Mouse (Mus musculus) A20 (cell line): ENCODE results near the gene Anapc15-ps.

Experiments
- DNase-seq: peaks from one replicate; pipeline ENCODE4 v3.0.0-alpha.2; 2011; ENCODE audit warnings: low read depth, low spot score

Anapc15-ps gene

DNA sequence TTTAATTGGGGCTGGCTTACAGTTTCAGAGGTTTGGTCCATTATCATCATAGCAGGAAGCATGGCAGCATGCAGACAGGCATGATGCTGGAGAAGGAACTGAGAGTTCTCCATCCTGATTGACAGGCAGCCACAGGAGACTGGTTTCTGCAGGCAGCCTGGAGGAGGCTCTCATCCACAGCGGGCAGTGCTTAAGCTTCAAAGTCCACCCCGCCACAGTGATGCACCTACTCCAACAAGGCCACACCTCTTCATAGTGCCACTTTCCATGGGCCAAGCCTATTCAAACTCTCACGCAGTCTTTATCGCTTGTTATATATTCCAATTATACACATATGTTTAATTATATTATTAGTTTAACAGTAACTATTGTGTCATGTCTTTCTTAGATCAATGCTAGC is 18.1 kb upstream of the Anapc15-ps start:
- no peak for DNase-seq

DNA sequence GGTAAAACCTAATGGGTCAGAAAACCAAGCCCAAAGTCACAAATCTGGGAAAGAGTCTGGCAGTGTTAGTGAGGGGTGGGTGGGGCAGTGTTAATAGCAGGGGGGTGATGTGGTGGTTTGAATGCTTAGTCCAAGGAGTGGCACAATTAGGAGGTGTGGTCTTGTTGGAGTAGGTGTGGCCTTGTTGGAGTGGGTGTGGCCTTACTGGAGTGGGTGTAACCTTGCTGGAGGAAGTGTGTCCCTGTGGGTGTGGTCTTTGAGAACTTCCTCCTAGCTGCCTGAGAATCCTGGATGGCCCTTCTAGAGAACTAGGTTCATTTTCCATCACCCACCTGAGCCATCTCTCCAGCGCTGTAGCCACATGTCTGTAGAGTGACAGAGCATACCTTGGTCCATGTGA is 16.6 kb upstream of the Anapc15-ps start:
- DNase-seq, result peak; percentile 16

DNA sequence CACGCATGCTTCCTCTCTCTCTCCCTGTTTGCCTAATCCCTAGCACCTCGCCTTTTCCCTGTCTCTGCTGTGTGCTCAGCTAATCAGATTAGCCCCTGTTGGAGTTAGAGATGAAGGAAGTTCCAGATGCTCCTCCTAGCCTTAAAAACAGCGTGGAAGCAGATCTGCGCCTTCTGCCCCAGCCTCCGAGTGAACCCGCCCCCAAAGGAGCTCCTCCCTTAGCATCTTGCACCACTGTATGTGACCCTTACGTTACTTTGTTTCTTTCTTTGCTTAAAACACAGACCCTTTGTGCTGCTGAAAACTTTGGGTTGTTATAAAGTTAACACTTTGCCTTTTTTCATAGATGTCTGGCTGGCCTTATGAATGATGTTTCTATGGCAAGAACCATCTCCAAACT is 15.8 kb upstream of the Anapc15-ps start:
- no peak for DNase-seq

DNA sequence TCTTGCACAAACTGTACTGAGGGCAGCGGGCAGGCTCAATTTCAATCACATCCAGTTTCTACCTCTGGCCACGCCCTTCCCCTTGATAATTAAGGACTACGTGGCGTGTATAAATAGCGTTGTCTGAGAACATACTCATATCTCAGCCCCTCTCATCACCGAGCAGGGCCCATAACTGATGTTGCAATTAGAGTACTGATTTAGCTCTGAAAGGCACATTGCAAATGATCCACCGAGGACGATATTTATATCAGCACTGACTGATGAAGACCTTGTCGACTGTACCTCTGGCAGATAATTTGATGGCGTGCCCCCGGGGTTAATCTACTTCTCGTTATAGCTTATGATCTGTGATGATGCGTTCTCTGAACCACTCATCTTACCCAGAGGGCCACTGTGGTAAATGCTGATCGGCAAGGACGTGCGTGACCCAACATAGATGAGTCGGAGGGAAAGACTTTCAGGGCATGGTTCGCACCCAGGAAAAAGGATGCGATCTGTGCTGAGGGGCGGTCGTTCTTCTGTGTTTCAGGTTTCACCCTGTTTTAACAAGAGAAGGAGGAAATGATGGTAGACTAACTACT is 14.4 kb upstream of the Anapc15-ps start:
- no peak for DNase-seq

DNA sequence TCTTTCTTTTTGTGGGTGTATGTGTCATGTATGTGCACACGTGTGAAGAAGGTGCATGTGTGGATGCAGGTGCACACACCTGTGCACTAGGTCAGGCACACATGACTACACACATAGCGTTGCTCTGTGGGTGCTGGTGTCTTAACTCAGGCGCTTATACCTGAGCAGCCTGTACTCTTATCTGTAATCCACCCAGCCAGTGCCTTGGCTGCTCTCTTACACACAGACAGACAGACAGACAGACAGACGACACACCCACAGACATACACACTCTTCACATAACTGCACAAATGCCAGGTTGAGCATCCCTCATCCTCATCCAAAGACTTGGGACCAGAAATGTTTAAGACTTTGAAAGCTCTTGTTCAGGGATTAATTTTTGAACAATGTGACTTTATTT is 12.8 kb upstream of the Anapc15-ps start:
- no peak for DNase-seq

DNA sequence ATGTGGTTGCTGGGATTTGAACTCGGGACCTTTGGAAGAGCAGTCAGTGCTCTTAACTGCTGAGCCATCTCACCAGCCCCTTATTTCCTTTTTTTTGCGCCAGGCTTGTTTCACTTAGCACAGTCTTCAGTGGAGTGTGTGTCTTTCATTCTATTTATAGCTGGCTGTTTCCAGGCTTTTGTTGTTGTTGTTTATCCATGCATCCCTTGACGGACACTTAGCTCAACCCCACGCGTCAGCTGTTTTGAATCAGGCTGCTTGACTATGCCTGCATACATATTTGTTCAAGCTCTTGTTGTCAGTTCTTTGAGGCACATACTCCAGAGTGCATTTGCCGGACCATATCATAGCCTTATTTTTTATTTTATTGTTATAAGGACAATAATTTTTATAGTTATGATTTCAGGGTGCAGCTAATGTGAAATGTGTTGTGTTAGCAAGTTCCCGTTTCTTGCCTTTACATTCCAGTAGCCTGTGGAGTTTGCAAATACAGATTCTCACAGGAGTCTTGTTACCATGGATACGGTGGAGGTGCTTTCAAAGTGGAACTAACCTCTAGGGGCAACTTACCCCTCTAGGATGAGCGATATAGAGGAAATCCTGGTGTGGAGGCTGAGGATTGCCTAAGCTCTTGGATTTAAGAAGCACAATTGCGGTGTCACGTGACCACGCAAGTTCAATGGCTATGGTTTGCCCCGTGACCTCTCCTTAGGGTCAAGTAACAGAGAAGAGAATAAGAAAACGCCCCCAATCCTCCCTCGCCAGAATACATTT is 11.7 kb upstream of the Anapc15-ps start:
- no peak for DNase-seq

DNA sequence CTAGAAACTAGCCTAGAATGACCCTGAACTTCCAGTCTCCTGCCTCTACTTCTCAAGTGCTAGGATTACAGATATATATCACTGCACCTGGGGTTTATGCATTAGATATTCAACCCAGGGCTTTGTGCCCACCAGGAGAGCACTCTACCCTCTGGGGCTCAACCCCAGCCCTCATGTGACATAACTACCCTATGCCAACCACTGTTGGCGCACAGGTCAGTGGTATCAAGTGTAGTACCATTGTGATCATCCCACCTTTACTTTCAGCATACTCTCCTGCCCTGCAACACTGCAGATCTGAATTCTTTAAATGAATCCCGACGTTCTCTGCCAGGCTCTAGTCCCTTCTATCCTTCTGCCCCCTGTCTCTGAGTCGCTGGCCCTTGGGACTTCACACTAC is 11.0 kb upstream of the Anapc15-ps start:
- DNase-seq, result no peak

DNA sequence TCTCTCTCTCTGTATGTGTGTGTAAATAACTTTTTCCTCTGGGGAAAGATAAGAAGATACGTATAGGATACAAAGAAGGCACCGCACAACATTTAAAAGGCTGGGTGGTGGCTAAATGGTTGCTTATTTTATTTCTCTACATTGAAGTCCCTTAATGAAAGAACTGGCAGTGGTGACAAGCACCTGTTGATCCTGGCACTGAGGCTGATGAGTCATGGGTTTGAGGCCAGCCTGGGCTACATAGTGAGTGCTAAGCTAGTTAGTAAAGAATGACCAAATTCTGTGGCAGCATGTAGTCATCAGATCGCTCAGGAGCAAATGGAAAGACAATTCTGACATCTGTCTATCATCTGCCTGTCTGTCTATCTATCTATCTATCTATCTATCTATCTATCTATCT is 10.5 kb upstream of the Anapc15-ps start:
- DNase-seq, result no peak

DNA sequence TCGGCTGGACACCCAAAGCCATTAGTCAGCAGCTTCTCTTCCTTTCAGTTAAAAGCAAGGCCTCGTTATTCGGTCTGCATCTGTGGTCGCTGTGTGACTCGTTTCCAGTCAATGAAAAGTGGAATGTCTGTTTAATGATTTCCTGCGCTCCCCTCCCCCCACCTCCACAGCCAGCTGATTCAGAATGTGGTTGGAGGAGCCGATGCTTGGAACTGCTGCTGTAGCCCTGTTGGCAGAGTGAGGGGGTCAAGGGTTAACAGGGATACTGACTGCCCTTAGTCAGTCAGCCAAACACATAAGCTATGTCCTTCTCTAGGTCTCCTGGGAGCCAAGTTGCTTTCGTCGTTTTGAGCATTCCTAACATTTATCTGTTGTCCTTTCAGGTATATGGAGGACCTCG is 9.7 kb upstream of the Anapc15-ps start:
- no peak for DNase-seq

DNA sequence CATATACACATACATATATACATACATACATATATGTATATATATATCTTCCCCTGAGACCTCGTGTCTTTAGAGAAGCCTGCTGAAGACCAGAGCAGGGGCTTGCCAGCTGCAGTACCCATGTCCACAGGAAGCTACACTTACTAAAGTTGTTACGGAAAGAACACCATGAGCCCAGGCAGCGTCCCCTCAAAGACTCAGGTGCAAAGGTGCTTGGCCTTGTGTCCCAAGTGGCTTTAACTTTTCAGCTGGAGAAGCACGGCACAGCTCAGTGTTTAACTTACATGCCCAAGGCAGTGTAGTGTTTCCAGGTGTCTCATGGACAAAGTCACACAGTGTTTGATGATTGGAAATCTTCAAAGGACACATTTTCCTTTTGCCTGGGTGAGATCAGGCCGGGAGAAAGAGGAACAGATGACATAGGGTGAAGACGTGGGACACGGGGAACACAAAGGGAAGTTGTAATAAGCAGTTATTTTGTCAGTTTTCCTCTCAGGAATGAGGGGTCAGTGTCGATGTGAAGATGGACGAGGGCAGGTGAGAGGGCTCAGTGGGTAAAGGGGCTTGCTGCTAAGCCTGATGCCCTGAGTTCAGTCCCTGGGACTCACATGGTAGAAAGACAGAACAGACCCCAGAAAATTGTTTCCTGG is 9.0 kb upstream of the Anapc15-ps start:
- no peak for DNase-seq

DNA sequence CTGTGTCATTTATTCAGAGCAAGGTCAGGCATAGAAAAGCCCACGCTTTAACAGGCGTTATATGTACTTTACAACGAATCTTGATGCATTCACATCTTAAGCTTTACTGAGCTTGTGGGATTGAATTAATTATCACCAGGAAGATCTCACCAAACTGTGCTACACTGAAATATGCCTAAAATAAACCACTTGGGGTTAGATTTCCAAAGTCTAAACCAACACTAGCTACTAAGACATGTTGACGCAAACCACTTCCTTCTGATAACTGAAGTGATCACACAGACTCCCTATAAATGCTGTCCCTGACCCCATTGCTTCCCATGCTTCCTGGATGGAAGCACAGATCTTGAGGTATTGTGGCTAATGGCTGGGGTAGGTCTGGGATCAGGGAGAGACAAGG is 8.2 kb upstream of the Anapc15-ps start:
- no peak for DNase-seq

DNA sequence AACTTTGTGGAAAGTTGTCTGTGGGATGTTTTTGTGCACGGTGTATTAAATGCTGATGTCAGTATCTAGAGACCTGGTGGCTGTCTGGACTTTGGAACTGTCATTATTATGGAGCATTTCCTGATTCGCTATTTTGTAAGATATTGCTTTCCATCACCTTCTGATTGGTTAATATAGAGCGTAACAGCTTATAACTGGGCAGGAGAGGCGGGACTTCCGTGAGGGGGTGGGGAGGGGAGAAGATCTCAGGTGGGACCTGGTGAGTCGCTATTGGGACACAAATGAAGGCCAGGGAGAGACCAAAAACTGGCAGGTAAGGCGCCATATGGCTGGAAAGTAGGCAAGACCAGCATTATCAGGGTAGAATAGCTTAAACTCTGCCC is 7.8 kb upstream of the Anapc15-ps start:
- no peak for DNase-seq

DNA sequence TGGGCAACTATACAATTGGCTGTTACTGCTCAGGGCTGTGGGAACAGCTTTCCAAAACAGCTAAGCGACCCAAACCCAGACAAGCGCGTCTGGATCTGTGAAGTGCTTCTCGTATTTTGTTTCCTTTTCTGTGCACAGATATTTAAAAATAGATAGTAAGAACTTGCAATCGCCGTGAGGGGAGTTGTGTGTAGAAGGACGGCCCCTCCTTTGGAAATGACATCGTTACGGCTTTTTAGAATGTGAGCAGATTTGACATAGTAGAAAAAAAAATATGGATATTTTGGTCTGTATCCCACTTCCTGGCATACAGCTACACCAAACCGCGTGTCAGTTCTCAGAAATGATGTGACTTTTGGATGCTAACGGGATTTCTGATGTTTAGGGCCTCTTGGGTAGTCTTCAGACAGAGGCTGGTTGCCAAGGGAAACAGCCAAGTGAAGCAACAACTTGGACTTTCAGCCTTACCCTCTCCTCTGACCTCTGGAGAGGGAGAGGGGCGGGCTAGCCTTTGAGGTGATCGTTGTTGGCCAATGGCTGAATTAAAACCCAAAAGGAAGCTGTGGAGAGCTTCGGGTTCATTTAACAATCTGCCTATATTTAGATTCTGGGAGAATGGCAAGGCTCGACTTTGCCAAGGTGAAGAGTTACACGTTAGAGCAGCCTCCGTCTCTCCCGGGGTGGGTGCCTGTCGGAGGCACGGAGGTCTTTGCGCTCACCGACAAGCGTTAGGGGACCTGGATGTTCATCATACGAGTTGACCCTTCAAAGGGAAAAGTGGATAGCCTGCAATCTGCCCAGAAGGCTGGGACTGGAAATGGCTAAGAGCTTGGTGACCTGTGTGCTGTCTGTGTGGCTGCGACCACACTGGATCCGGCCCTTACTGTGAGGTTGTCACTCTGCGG is 7.2 kb upstream of the Anapc15-ps start:
- DNase-seq, result no peak

DNA sequence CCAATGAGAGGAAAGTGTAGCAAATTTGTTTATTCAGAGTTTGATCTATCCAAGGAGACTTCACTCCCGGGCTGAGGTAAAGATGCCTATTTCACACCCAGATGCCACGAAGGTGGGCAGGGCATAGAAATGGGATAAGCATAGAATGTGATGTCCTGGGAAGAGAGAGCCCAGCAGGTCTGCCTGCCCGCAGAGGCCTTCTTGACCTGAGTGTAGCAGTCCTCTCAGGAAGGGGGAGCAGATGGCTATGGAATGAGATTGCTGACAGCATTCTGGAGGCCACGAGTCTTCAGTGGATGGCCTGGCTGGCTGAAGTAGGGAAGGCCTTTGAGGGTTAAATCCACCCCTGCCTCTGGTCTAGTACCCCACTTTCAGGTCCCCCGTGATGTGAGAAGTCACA is 5.9 kb upstream of the Anapc15-ps start:
- no peak for DNase-seq

DNA sequence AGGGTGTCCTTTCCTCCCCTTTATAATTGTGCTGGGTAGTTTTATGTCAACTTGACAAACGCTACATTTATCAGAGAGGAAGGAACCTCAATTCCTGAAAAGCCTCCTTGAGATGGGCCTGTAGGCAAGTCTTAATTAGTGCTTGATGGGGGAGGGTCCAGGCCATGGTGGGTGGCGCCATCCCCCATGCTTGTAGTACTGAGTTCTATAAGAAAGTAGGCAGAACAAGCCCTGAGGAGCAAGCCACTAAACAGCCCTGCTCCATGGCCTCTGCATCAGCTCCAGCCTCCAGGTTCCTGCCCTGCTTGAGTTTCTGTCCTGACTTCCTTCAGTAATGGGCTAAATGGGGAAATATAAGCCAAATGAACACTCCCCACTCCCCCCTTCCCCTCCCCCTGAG is 5.4 kb upstream of the Anapc15-ps start:
- DNase-seq, result no peak

DNA sequence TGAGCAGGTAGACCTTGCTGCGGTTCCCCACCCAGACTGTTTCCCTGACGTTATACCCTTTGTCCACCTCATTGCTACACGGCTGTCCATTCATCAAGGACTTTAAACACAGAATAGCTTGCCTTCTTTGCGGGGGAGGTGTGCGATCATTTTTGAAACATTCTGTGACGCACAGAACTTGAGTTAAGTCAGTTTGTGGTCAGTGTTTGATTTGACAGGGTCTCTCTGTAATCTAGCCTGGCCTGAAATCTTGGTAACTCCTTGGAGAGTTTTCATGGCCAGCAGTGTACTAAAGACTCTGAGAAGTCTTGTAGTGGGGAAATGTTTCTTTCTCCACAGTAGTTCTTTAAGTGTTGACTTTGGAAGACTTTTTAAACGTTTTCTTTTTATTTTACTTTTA is 5.0 kb upstream of the Anapc15-ps start:
- DNase-seq, result no peak

DNA sequence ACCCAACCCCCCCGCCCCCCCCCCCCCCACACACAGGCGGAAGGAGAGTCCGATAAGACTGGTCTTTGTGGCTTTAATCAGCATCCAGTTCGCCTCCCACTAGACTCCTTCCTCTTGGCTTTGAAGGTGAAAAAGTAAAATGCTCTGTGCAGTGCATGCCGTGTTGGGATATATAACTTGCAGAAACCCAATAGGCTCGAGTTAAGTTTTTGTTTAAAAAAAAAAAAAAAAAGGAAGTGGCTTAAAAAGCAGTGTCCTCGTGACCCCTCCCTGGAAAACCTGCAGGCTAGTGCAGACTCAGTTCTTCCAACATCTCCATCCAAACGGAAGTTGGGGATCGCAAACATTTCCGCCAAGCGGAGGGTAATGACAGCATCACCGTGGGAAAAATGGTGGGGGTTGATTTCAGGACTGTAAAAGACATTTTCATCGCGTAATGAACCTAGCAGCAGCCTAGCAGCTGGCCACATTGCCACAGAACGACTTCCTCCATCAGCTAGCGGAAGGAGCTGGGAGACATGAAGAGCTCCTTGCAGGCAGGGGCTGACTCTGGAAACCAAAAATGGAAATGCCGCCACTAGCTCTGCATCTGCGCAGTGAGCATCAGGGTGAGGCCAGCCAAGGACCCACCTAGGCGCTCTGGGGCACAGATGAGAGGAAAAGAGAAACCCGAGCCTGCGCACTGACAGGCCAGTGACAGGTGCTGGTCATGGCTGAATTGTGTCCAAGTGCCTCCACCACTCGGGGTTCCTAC is 4.3 kb upstream of the Anapc15-ps start:
- peak; percentile 44 for DNase-seq

DNA sequence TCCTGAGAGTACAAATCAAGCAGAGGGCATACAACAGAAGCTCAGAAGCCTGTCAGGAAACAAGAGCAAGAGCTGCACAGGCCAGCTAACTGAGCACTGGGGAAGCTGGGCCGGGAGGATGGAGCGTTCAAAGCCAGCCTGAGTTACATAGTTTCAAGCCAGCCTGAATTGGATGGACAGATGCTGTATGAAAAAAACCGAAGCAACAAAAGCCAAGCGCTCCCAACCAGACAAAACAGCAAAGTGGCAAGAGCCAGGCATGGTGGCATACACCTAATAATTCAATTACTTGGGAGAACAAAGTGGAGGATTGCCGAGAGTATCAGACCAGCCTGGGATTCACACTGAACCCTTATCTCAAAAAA is 3.7 kb upstream of the Anapc15-ps start:
- no peak for DNase-seq

DNA sequence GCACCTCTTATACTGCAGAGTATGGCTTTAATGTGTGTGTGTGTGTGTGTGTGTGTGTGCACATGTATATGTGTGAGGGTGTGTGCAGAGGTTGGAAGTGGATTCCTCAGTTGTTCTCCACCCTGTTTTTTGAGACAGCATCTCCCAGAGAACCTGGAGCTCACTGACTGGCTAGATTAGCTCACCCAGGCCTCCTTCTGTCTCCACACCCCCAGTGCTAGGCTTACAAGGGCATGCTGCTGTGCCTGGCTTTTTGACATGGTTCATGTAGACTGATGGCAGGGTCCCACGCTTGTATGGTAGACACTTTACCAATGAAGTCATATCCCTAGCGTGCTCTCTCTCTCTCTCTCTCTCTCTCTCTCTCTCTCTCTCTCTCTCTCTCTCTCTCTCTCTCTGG is 3.1 kb upstream of the Anapc15-ps start:
- no peak for DNase-seq

DNA sequence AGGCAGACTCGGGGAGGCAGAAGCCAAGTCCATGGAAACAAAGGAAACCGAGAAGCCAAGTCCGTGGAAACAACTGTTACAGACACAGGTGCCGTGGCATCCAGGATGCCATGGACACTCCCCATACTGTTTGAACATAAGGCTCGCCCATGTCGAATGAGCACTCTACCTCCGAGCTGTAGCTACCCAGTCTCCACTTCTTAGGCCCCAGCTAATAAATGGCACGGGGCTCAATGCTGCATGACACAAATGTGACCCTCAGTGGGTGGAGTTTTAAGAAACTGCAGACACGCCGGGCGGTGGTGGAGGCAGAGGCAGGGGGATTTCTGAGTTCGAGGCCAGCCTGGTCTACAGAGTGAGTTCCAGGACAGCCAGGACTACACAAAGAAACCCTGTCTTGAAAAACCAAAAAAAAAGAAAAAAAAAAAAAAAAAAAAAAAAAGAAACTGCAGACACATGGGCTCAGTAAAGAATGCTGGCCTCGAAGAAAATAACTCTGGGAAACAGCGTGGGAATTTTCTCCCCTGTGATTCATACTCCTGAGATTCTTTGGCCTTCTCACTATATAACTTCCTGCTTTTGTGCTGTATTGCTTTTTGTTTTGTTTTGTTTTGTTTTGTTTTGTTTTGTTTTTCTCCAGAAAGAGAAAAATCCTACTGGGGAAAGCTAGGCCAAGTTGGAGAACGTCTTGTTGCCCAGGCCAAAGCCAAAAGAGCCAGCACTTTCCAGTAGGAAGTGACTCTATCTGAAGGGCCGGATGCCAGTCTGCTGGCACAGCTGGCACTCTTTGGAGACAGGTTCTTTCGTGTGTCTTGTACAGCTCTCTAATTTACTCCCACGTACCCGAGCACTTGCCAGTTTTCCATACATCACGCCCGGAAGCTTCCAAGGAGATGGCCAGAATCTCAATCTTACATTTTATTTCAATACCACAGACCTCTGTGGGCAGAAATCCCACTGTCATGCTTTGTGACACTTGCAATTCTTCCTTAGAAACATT is 2.2 kb downstream of the Anapc15-ps start:
- DNase-seq, result no peak
